Mouse (Mus musculus) liver, postnatal 0 days (tissue): ENCODE results near the gene Mars. TPM values are rescaled to one million over a fixed set of nuclear protein-coding genes. Genes with fewer than 3 reads are reported as not detected.

Experiments used
- ATAC-seq: fragments of 200-750 bp; cut with Nextera tagmentation; 2 replicates; pipeline ENCODE4 v1.8.0; 2017; ENCODE audit warnings: mild to moderate bottlenecking, moderate library complexity
- DNase-seq: peaks from one replicate; pipeline ENCODE4 v3.0.0-alpha.2; 2016
- H3K27ac ChIP-seq: fragments of 300-500 bp; sonication (generic); 2 replicates; pipeline ENCODE4 v1.5.1; 2014; ENCODE audit warnings: antibody characterized with exemption, moderate library complexity, mild to moderate bottlenecking, low read depth
- H3K27me3 ChIP-seq: fragments of 300-500 bp; sonication (generic); 2 replicates; pipeline ENCODE4 v1.6.1; 2014; ENCODE audit warnings: low read length, control low read depth, mixed read lengths; ENCODE audit not compliant: insufficient read depth
- H3K36me3 ChIP-seq: fragments of 300-500 bp; sonication (generic); replicated peaks from 2 replicates; pipeline ENCODE4 v1.6.1; 2014; ENCODE audit warnings: mild to moderate bottlenecking, control low read depth, low read length, moderate library complexity, mixed read lengths; ENCODE audit not compliant: insufficient read depth
- H3K4me1 ChIP-seq: fragments of 300-500 bp; sonication (generic); 2 replicates; pipeline ENCODE4 v1.6.1; 2014; ENCODE audit warnings: antibody characterized with exemption, mild to moderate bottlenecking, control low read depth; ENCODE audit not compliant: insufficient read depth
- H3K4me2 ChIP-seq: fragments of 300-500 bp; sonication (generic); 2 replicates; pipeline ENCODE4 v1.6.1; 2014; ENCODE audit warnings: low read depth, mild to moderate bottlenecking, low read length, moderate library complexity, mixed read lengths
- H3K4me3 ChIP-seq: fragments of 300-500 bp; sonication (generic); 2 replicates; pipeline ENCODE4 v1.5.1; 2014; ENCODE audit warnings: low read depth, low read length
- H3K9ac ChIP-seq: fragments of 300-500 bp; sonication (generic); replicated peaks from 2 replicates; pipeline ENCODE4 v1.6.1; 2014; ENCODE audit warnings: mild to moderate bottlenecking, moderate library complexity
- H3K9me3 ChIP-seq: fragments of 300-500 bp; sonication (generic); 2 replicates; pipeline ENCODE4 v1.6.1; 2016; ENCODE audit warnings: mild to moderate bottlenecking, control low read depth, low read length, mixed read lengths
- CTCF ChIP-seq: sonication (generic); IDR thresholded peaks from 2 replicates; pipeline ENCODE4 v1.5.1; 2016; ENCODE audit warnings: antibody characterized with exemption, low read depth
- EP300 ChIP-seq: IDR thresholded peaks from 2 replicates; pipeline ENCODE4 v1.6.1; 2016; ENCODE audit warnings: antibody characterized with exemption, low read depth, mild to moderate bottlenecking
- WGBS: fragments of 180-500 bp; shearing (Covaris S2); extraction: QIAGEN DNeasy Blood & Tissue Kit; methylation state at CpG from one replicate; pipeline ENCODE4 v1.1.7; 2014; ENCODE audit not compliant: insufficient replicate concordance; 5-methylcytosine and 5-hydroxymethylcytosine counted together
- polyA plus RNA-seq: library from polyadenylated mRNA; unstranded; fragments of >200 nt; fragmentation: Nextera tagmentation; extraction: Ambion mirVana; gene quantifications from 2 replicates; pipeline ENCODE4 v1.2.1, GENCODE M21; 2015

Mars gene
- polyA plus RNA-seq, 1 experiment from 2014 or later = 62.3 TPM

DNA sequence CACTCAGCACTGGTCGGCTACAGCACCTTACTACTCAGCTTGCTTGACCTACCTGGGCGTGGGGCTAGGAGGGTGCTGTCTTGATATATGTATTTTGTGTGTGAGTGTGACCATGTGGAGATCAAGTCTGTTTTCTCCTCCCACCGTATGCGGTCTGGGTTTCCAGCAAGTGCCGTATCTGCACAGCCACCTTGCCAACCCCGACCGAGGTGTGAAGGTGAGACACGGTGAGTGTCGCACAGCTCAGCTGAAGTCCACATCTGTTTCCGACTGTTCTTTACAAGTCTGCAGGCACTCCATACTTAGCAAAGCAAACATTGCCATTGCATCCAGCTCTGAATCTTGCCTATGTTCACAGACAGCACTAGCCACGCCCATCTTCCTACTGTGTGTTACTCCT, 8.4 kb downstream of the Mars start:
- Histone ChIP-seq H3K9ac (no peak overlapping the region), H3K36me3 (peaks cover 93% of the 10 kb centered on the region), H3K4me3 (no peak overlapping the region), H3K4me1 (no peaks in the 10 kb centered on the region), H3K9me3 (no peaks in the 10 kb centered on the region), H3K4me2 (no peak overlapping the region), H3K27ac (no peak overlapping the region), H3K27me3 (no peaks in the 10 kb centered on the region)
- DNase-seq = no peak
- 90% methylated on average over 11 of the region's 11 CpGs for WGBS
- TF ChIP-seq EP300 (no peak), CTCF (no peak)
- ATAC-seq = no peak

DNA sequence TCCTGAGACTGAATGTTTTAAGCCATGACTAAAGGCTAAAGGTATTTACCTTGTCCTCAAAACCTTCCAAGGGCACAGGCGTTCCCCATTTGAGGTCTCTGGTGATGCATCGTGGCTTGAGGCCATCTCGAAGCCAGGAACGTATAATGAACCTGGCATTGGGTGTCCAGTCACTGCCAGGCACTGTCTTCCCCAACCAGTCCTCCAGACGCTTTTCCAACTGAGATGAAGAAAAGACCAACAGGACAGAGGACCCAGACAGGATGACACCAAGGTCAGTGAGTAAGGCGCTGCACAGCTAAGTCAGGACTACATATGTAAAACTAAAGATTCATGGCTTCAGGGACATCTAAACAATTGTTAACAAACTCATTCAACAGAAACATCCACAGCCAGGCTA, 11.2 kb downstream of the Mars start:
- no peaks in the 10 kb centered on the region for H3K27me3 ChIP-seq
- no peak overlapping the region for H3K4me2 ChIP-seq
- H3K9ac ChIP-seq = no peak overlapping the region
- WGBS = 92% methylated on average over 6 of the region's 6 CpGs
- H3K4me3 ChIP-seq = no peak overlapping the region
- no peaks in the 10 kb centered on the region for H3K9me3 ChIP-seq
- no peak for TF ChIP-seq CTCF
- TF ChIP-seq EP300 = no peak
- peaks cover 93% of the 10 kb centered on the region for H3K36me3 ChIP-seq
- no peak for ATAC-seq
- H3K27ac ChIP-seq = no peak overlapping the region
- no peaks in the 10 kb centered on the region for H3K4me1 ChIP-seq
- no peak for DNase-seq

DNA sequence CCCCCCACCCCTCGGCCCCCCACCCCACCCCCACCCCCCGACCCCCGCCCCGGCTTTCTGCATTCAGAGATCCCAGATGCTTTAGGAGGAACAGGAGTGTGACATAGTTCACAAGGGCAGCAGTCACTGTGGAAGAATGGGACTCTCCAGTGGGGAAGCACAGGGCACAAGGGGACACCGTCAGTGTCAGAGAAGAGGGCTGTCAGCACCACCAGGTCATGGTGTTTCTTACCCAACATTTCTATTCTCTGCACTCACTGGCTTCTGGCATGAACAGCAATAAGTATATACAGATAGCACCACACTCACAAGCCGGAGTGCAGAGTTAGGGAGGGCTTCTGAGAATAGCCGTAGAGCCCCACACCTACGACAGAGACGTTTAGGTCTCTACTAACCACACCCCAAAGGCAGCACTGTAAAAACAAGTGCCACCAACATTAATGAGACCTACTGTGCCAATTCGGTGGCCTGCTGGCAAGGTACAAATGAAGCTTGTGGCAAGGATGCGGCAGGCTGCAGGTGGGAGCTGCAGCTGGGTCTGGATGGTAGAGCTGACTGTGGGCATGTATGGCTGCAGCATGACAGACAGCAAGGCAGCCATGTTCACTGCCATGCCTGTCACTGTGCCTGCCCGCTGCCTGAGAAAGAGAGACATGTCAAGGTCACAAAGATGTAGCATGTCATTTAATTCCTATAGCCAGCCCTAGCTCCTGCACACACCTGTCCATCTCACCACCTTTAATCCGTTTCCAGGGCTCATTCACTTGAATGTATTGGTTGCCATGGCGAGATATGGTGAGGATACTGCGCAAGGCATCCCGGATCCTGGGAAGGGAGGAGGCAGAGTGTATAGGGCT, 14.3 kb downstream of the Mars start:
- no peak overlapping the region for H3K27ac ChIP-seq
- peaks cover 88% of the 10 kb centered on the region for H3K36me3 ChIP-seq

DNA sequence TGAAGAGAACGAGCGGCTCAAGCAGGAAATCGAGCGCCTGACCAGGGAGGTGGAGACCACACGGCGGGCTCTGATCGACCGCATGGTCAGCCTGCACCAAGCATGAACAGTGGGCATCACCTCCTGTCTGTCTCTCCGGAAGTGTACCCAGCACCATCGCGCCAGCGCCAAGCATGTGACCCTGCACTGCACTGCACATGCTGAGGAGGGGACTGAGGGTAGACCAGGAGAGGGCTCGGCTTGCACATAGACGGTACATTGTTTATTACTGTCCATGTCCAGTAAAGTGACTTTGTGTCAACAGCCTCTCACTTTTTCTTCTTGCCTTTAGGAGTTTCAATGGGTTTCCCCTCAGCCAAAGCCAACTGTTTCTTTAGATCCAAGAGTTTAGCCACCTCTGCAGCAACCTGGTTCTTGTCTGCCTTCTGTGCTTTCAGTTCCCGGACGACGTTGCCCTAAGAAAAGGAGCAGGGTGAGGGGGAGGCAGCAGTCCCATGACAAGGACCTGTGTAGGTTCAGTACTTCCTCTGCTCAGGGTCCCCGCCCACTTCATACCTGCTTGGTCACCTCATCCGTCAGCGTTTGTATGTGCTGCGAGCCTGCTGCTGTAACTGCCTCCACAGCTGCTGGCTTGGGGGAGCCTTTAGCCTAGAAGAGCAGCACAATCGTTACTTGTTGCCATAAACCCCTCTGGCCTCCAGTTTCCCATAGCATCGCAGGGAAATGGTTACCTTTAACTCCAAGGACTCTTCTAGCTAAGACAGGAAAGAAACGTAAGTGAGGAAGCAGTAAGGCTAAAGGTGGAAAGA, 15.4 kb downstream of the Mars start:
- Histone ChIP-seq H3K4me2 (no peak overlapping the region), H3K36me3 (peaks cover 79% of the 10 kb centered on the region), H3K9me3 (no peaks in the 10 kb centered on the region), H3K9ac (no peak overlapping the region), H3K4me3 (no peak overlapping the region), H3K4me1 (peaks cover 26% of the 10 kb centered on the region), H3K27ac (no peak overlapping the region), H3K27me3 (no peaks in the 10 kb centered on the region)
- no peak for ATAC-seq
- WGBS = 86% methylated on average over 24 of the region's 24 CpGs
- no peak for DNase-seq
- no peak for TF ChIP-seq EP300

More for the DNA sequence above, 14.3 kb downstream of the Mars start:
- Histone ChIP-seq H3K27me3 (no peaks in the 10 kb centered on the region), H3K4me2 (no peak overlapping the region), H3K4me1 (peaks cover 16% of the 10 kb centered on the region), H3K9me3 (no peaks in the 10 kb centered on the region), H3K4me3 (no peak overlapping the region), H3K9ac (no peak overlapping the region)
- TF ChIP-seq EP300 = no peak
- ATAC-seq = no peak
- WGBS = 87% methylated on average over 16 of the region's 16 CpGs
- DNase-seq = no peak

DNA sequence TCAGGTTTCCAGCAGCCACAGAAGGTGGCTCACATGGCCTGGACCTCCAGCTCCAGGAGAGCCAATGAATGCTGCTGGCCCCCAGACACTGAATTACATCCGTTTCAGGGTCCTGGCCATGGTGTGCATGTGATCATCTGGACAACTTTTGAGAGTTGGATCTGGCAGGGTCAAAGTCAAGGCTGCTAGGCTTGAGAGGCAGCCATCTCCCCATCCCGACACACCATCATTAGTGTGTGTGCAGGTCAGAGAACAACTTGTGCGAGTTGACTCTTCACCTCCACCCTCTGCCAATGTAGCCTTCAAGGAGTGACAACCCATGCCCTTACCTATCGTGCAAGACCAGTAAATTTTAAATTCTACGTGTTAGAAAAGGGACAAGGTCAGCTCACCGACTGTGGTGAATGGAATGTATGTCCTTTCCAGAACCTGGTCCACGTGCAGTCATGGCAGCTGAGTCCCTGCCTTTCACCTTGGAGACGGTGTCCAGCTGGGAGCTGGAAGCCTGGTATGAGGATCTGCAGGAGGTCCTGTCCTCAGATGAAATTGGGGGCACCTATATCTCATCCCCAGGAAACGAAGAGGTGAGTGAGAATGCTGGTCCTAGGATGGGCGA, 16.6 kb downstream of the Mars start:
- Histone ChIP-seq H3K27me3 (no peaks in the 10 kb centered on the region), H3K9me3 (no peaks in the 10 kb centered on the region), H3K36me3 (peaks cover 68% of the 10 kb centered on the region), H3K27ac (no peak overlapping the region), H3K9ac (no peak overlapping the region), H3K4me1 (peaks cover 27% of the 10 kb centered on the region), H3K4me3 (no peak overlapping the region), H3K4me2 (no peak overlapping the region; the same call in 1 of the 2 replicates)
- DNase-seq (no peak), ATAC-seq (no peak)
- WGBS = 90% methylated on average over 10 of the region's 10 CpGs
- TF ChIP-seq CTCF (no peak), EP300 (no peak)

DNA sequence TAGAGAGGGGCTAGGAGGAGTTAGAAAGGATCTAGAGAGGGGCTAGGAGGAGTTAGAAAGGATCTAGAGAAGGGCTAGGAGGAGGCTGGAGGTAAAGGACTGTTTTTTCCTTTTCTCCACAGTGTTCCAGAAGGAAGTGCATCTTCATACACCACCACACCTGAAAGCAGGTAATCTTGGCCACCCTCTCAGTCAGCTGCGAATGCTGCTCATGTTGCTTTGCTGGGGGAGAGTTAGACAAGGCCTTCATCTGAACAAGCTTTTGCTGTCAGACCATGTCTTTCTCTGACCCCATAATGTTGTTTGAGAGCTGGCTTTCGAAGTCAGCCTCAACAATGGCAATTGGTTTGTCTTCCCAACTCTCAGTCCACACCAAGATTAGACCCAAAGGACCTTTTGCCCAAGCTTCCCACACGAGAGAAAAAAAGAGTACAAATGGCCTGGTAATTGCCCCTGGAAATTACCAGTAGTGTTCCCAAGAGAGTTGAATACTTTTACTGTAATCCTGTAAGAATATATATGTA, 17.9 kb downstream of the Mars start:
- Histone ChIP-seq H3K27me3 (no peaks in the 10 kb centered on the region), H3K4me1 (peaks cover 33% of the 10 kb centered on the region), H3K4me3 (no peak overlapping the region), H3K27ac (no peak overlapping the region), H3K36me3 (peaks cover 55% of the 10 kb centered on the region), H3K9me3 (no peaks in the 10 kb centered on the region), H3K4me2 (0 out of 2 replicates have a peak overlapping the region, but pooled peaks have one; percentile 91), H3K9ac (0 out of 2 replicates have a peak overlapping the region, but pooled peaks have one; percentile 76)
- DNase-seq (no peak), ATAC-seq (no peak)
- 84% methylated on average over 3 of the region's 3 CpGs for WGBS
- no peak for TF ChIP-seq CTCF
- TF ChIP-seq EP300 = no peak
